10 mouse cellular contexts compared by ENCODE assay signal in the genomic region with DNA sequence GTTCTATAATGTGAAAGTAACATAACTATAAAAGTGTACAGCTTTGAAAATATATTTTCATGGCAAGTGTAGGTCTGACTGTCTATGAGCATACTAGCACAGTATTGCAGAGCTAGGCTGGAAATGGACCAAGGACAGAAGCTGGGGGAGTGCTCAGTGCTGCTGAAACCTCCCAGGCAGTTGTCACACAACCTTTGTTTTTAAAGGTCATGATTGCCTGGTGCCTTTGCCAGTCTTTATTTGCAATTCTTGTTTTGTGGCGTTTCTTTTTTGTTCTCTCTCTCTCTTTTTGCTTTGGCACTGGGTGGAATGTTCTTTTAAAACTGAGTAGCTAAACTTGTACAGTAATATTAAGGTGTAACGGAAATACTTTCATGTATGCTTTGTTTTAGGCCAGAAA. TPM values are rescaled to one million over a fixed set of nuclear protein-coding genes. Genes with fewer than 3 reads are reported as not detected.
DNase-seq lines count a peak whose midpoint lies in the region; ATAC-seq and TF ChIP-seq lines count a peak whose summit lies in the region.
"Had no signal": no experiment of that assay in that cellular context is flagged by ENCODE, and none has a peak within 500 bp of the region (broad histone marks: within the 10 kb centered on the region; RNA-seq: fewer than 3 reads in every experiment).

No protein-coding gene starts in this region.

- DNase-seq in kidney, postnatal 0 days (ENCODE audit: low spot score), result peak; percentile 21
- DNase-seq in kidney, postnatal 10 days, result no peak
- peak; percentile 84 for DNase-seq in adrenal gland, adult 2 months
- peak; percentile 37 for DNase-seq in brain, embryonic 14.5 days (ENCODE audit: low read depth)
- DNase-seq in heart, postnatal 4 days, result peak; percentile 20
- no peak for DNase-seq in liver, embryonic 11.5 days (ENCODE audit: low spot score)
- DNase-seq: liver; spleen, adult 18-20 months had no signal

- H3K36me3 ChIP-seq in kidney, postnatal 0 days (ENCODE audit: insufficient read depth, low read length), result no peaks in the 10 kb centered on the region
- no peaks in the 10 kb centered on the region for H3K36me3 ChIP-seq in intestine, embryonic 15.5 days
- no peaks in the 10 kb centered on the region for H3K36me3 ChIP-seq in liver, embryonic 11.5 days (ENCODE audit: control insufficient read depth, insufficient read depth, low read length)

- no peak overlapping the region for H3K4me3 ChIP-seq in kidney, postnatal 0 days (replicated peaks; ENCODE audit: low read depth, low read length)
- H3K4me3 ChIP-seq in intestine, embryonic 15.5 days (replicated peaks), result no peak overlapping the region
- no peak overlapping the region for H3K4me3 ChIP-seq in liver, embryonic 11.5 days (ENCODE audit: low read depth, low read length)

- 76% methylated on average over 2 of the region's 2 CpGs for WGBS in kidney, postnatal 0 days
- 65% methylated on average over 2 of the region's 2 CpGs for WGBS in intestine, embryonic 15.5 days
- WGBS in liver, embryonic 11.5 days, result 88% methylated on average over 2 of the region's 2 CpGs

- TF ChIP-seq POLR2A in brain, embryonic 14.5 days (IDR thresholded peaks at IDR 0.05; ENCODE audit: borderline replicate concordance, extremely low read depth, insufficient read depth, insufficient read length, poor library complexity, severe bottlenecking), result no peak

- no peak overlapping the region for H3K4me2 ChIP-seq in kidney, postnatal 0 days (ENCODE audit: low read length)
- H3K4me2 ChIP-seq in intestine, embryonic 15.5 days (replicated peaks), result no peak overlapping the region
- no peak overlapping the region for H3K4me2 ChIP-seq in liver, embryonic 11.5 days

- H3K27me3 ChIP-seq in kidney, postnatal 0 days (ENCODE audit: insufficient read depth, low read length), result no peaks in the 10 kb centered on the region
- H3K27me3 ChIP-seq in intestine, embryonic 15.5 days (replicated peaks), result no peaks in the 10 kb centered on the region
- no peaks in the 10 kb centered on the region for H3K27me3 ChIP-seq in liver, embryonic 11.5 days (replicated peaks; ENCODE audit: control insufficient read depth, insufficient read depth, low read length)

- no peak for TF ChIP-seq CTCF in kidney, postnatal 0 days (IDR thresholded peaks at IDR 0.05; ENCODE audit: low read depth)
- TF ChIP-seq CTCF in brain, embryonic 14.5 days (IDR thresholded peaks at IDR 0.05; ENCODE audit: borderline replicate concordance, extremely low read depth, insufficient read depth, insufficient read length), result no peak

- no peak overlapping the region for H3K27ac ChIP-seq in kidney, postnatal 0 days
- H3K27ac ChIP-seq in intestine, embryonic 15.5 days, result no peak overlapping the region
- no peak overlapping the region for H3K27ac ChIP-seq in liver, embryonic 11.5 days (ENCODE audit: low read depth, low read length)

- H3K4me1 ChIP-seq in kidney, postnatal 0 days (replicated peaks; ENCODE audit: insufficient read depth, low read length), result no peaks in the 10 kb centered on the region; the same call in 1 of the 2 replicates
- no peaks in the 10 kb centered on the region for H3K4me1 ChIP-seq in intestine, embryonic 15.5 days (replicated peaks)
- no peaks in the 10 kb centered on the region for H3K4me1 ChIP-seq in liver, embryonic 11.5 days (replicated peaks; ENCODE audit: control insufficient read depth, insufficient read depth, low read length)

- no peak for ATAC-seq in kidney, postnatal 0 days (replicated peaks; ENCODE audit: low FRiP score, low read depth)
- no peak for ATAC-seq in intestine, embryonic 15.5 days
- no peak for ATAC-seq in liver, embryonic 11.5 days (replicated peaks; ENCODE audit: low FRiP score)
- ATAC-seq: inflammation-experienced regulatory T-cells, adult 6 months had no signal

- no peak overlapping the region for H3K9ac ChIP-seq in kidney, postnatal 0 days (ENCODE audit: low read depth, low read length)
- H3K9ac ChIP-seq in intestine, embryonic 15.5 days, result no peak overlapping the region
- H3K9ac ChIP-seq in liver, embryonic 11.5 days (ENCODE audit: low read depth, low read length), result no peak overlapping the region

- no peaks in the 10 kb centered on the region for H3K9me3 ChIP-seq in kidney, postnatal 0 days (replicated peaks; ENCODE audit: low read length)
- no peaks in the 10 kb centered on the region for H3K9me3 ChIP-seq in intestine, embryonic 15.5 days
- H3K9me3 ChIP-seq in liver, embryonic 11.5 days (ENCODE audit: control insufficient read depth, low read length), result no peaks in the 10 kb centered on the region

RNA-seq across cellular contexts. Expression of gene Zcchc7, which starts 21.0 kb away (rescaled TPM):
- polyA plus RNA-seq in kidney, postnatal 0 days (2015; fragmentation: Nextera tagmentation; extraction: Ambion mirVana), result 37.5 and 40.1 TPM in 2 replicates
- 10 to 100 TPM; 36.4 to 50.0 TPM for total RNA-seq in adrenal gland, adult 2 months (2021)
- polyA plus RNA-seq in adrenal gland, adult 2 months (2012; rRNA removed), result 5.0 and 5.4 TPM in 2 replicates
- polyA plus RNA-seq in brain, embryonic 14.5 days (2012; rRNA removed), result 34.9 and 38.1 TPM in 2 replicates
- 10 to 100 TPM; 18.2 to 27.4 TPM for total RNA-seq in heart, postnatal 4 days (2021)
- 44.0 and 47.6 TPM in 2 replicates for polyA plus RNA-seq in intestine, embryonic 15.5 days (2015; fragmentation: Nextera tagmentation; extraction: Ambion mirVana)
- polyA plus RNA-seq in liver, embryonic 11.5 days (2014; fragmentation: Nextera tagmentation; extraction: Ambion mirVana), result 27.3 and 28.5 TPM in 2 replicates

Comparison
In these comparisons a context has a peak if more than half of its experiments do, and no peak if none do; other contexts are left out.
1. DNase-seq: peak in kidney, postnatal 0 days (single experiment), adrenal gland, adult 2 months (single experiment), brain, embryonic 14.5 days (single experiment) and heart, postnatal 4 days (single experiment); none in kidney, postnatal 10 days (single experiment) and liver, embryonic 11.5 days (single experiment).